Mouse (Mus musculus) thymus, adult 2 months (tissue): ENCODE measurements at regions not wholly inside any gene's neighbourhood (a gene's known extent, or its start where the extent isn't known, plus 50 kb on each side); places are given as distances from the start of the nearest gene placed in this dataset.

Experiments used
- DNase-seq: peaks from one replicate; pipeline ENCODE4 v3.0.0; 2021
- H3K27ac ChIP-seq: fragments of 200-500 bp; 2 replicates; pipeline ENCODE4 v1.5.1; 2012; ENCODE audit warnings: low read length, control low read depth; ENCODE audit not compliant: control insufficient read depth, insufficient read depth
- H3K27me3 ChIP-seq: fragments of 200-500 bp; 2 replicates; pipeline ENCODE4 v1.6.1; 2012; ENCODE audit warnings: mild to moderate bottlenecking, low read length, moderate library complexity, mixed read lengths; ENCODE audit not compliant: control insufficient read depth, insufficient read depth
- H3K36me3 ChIP-seq: fragments of 200-500 bp; 2 replicates; pipeline ENCODE4 v1.6.1; 2012; ENCODE audit warnings: mild to moderate bottlenecking, low read length, moderate library complexity; ENCODE audit not compliant: control insufficient read depth, insufficient read depth
- H3K4me1 ChIP-seq: fragments of 200-500 bp; replicated peaks from 2 replicates; pipeline ENCODE4 v1.6.1; 2012; ENCODE audit warnings: low read length; ENCODE audit not compliant: control insufficient read depth, insufficient read depth
- H3K4me3 ChIP-seq: fragments of 200-500 bp; 2 replicates; pipeline ENCODE4 v1.5.1; 2012; ENCODE audit warnings: mild to moderate bottlenecking, low read length, control low read depth, moderate library complexity; ENCODE audit not compliant: control insufficient read depth, insufficient read depth
- CTCF ChIP-seq: fragments of 200-500 bp; IDR thresholded peaks from 2 replicates; pipeline ENCODE4 v1.5.1; 2012; ENCODE audit warnings: mild to moderate bottlenecking, control low read depth, low read length, moderate library complexity, borderline replicate concordance; ENCODE audit not compliant: control insufficient read depth, poor library complexity, insufficient read depth; ENCODE audit errors: extremely low read depth
- POLR2A ChIP-seq: fragments of 200-500 bp; IDR thresholded peaks from 2 replicates; pipeline ENCODE4 v1.6.1; 2012; ENCODE audit warnings: mild to moderate bottlenecking, low read length, control low read depth, moderate library complexity; ENCODE audit not compliant: control insufficient read depth, poor library complexity, insufficient read depth; ENCODE audit errors: extremely low read depth
- WGBS: fragments of 180-500 bp; shearing (Covaris S2); methylation state at CpG from one replicate; pipeline ENCODE4 v1.1.7; 2018; 5-methylcytosine and 5-hydroxymethylcytosine counted together

DNA sequence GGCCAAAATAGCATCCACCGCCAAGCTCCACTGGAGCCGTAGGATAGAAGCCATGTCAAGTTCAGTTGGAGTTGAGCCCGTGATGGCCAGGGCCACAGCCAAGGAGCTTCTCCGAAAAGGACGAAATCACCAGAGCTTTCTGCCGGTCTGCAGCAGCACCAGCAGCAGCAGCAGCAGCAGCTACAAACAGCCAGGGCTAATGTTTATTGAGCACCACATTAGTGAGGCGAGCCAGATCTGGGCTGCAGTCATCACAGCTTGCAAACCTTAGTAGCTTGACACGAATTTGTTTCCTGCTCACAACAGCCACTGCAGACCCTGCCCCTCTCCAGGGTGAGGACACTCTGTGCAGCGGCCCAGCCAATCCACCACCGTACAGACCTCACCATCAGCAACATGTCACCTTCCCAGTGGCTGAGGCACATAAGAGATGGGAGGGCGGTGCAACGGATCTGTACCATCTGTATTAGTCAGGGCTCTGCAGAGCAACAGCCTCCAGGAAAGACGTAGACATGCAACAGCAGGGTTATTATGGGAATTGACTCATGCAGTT is 222.5 kb upstream of the Zmiz1 start:
- 92% methylated on average over 13 of the region's 13 CpGs for WGBS

DNA sequence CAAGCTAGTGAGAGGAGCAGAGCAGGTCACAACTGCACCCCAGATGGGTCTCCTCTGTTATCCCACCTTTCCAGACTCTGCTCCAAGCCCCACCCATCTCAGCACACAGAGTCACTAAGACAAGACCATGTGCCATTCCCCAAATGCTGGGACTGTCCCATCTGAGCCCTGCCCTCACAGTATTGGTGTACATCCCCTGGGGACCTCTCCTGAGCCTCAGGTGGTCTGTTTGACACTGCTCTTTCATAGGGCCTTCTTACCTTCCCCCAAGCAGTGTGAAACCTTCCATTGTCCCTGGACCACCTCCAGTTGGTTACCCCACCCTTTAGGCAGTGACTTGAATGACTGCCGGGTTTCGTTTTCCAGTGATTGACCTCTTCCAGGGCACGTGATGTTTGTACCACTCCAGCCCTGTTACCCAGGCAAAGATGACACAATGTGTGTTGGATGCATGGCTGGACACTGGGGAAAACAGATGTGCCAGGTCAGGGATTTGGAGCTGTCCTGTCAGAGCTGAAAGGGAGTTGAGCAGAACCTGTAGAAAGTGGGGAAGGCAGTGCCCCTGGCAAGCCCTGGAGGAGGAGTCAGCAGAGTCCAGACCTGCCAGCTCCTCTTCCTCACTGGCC is 219.5 kb upstream of the Zmiz1 start:
- no peaks in the 10 kb centered on the region for H3K27me3 ChIP-seq
- H3K36me3 ChIP-seq: no peaks in the 10 kb centered on the region
- peaks cover 11% of the 10 kb centered on the region for H3K4me1 ChIP-seq
- no peak overlapping the region for H3K27ac ChIP-seq
- TF ChIP-seq POLR2A (no peak), CTCF (no peak)
- no peak for DNase-seq
- H3K4me3 ChIP-seq: no peak overlapping the region
- 96% methylated on average over 3 of the region's 3 CpGs for WGBS

More for the DNA sequence above, 222.5 kb upstream of the Zmiz1 start:
- H3K4me3 ChIP-seq: no peak overlapping the region
- no peaks in the 10 kb centered on the region for H3K27me3 ChIP-seq
- no peak for DNase-seq
- TF ChIP-seq CTCF (no peak), POLR2A (no peak)
- H3K27ac ChIP-seq: no peak overlapping the region
- H3K4me1 ChIP-seq: no peaks in the 10 kb centered on the region
- no peaks in the 10 kb centered on the region for H3K36me3 ChIP-seq

DNA sequence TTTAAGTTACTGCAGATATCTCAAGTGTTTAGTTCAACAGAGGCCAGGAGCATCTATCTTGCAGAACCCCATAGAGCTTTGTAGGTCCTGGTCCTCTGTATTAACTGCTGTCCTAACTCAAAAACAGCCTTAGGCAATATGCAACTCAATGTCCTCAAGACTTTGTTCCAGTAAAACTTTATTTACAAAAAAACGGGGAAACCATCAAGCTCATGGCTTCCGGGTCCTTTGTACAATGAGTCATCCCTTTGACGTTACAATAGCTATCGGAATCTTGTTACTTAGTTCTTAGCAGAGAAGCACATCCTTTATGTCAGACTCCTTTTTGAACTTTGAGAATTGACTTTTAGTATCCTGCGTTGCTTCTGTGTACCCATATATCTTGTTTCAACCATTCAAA is 216.2 kb upstream of the Zmiz1 start:
- Histone ChIP-seq H3K27ac (no peak overlapping the region), H3K27me3 (no peaks in the 10 kb centered on the region), H3K4me1 (peaks cover 11% of the 10 kb centered on the region), H3K4me3 (no peak overlapping the region), H3K36me3 (no peaks in the 10 kb centered on the region)
- TF ChIP-seq CTCF (no peak), POLR2A (no peak)
- no peak for DNase-seq
- WGBS: 93% methylated on average over 5 of the region's 5 CpGs

DNA sequence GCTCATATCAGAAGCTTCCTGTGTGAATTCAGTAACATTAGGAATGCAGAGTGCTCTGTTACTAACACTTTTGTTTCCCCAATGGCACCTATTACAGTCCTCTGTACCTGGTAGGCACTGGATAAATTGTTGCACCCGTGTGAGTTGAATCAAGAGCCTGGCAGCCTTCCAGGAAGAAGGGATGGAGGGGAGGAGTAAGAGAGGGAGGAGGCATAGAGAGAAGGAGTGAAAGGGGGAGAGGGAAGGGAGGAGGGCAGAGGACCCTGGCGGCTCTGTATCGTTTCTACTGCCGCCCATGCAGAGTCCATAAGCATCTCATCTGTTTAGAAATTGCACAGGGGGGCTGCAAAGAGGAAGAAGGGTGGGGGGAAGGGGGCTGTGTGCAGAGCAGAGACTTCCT is 215.7 kb upstream of the Zmiz1 start:
- H3K36me3 ChIP-seq: no peaks in the 10 kb centered on the region
- no peaks in the 10 kb centered on the region for H3K27me3 ChIP-seq
- WGBS: 19% methylated on average over 4 of the region's 4 CpGs
- no peak for TF ChIP-seq POLR2A
- TF ChIP-seq CTCF: no peak
- peaks cover 11% of the 10 kb centered on the region for H3K4me1 ChIP-seq
- H3K4me3 ChIP-seq: no peak overlapping the region
- no peak for DNase-seq
- no peak overlapping the region for H3K27ac ChIP-seq

DNA sequence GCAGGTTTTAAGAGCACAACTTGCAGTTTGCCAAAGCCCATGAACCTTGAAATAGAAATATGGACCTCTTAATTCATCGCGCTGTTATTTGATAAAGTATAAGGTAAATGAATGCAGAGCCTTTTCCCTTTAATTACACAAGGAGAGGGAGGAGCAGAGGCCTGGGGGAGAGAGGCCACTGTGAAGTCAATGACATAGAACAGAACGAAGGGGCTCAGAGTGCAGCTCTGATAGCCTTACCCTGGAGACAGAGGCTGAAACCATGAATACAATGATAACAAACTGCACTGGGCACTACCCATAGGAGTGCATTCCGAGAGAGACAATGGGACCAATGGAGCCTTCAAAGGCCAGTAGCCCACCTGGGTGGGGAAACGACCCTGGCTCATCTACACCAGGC is 215.3 kb upstream of the Zmiz1 start:
- DNase-seq: no peak
- Histone ChIP-seq H3K4me3 (no peak overlapping the region), H3K27ac (no peak overlapping the region), H3K27me3 (no peaks in the 10 kb centered on the region), H3K36me3 (no peaks in the 10 kb centered on the region), H3K4me1 (peaks cover 11% of the 10 kb centered on the region)
- TF ChIP-seq POLR2A (no peak), CTCF (no peak)
- 78% methylated on average over 5 of the region's 5 CpGs for WGBS

DNA sequence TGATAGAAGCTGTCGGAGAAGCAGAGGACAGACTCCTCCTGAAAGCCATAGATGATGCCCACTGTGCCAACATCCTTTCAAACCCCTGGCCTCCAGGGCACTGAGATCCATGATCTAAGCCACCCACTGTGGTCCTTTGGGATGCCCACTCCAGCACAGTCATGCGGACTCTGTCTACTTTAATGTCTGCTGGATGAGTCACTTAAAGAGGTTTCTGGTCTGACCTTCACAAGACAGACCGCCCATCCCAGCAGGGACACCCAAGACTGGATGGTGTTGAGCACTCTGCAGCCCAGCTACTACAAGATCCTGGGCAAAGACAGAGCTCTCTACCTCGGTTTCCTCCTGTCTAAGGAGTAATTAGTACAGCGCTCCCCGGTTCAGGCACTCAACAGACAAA is 214.1 kb upstream of the Zmiz1 start:
- Histone ChIP-seq H3K36me3 (no peaks in the 10 kb centered on the region), H3K27ac (no peak overlapping the region), H3K4me1 (peaks cover 11% of the 10 kb centered on the region), H3K4me3 (no peak overlapping the region), H3K27me3 (no peaks in the 10 kb centered on the region)
- DNase-seq: no peak
- TF ChIP-seq CTCF (no peak), POLR2A (no peak)
- 97% methylated on average over 6 of the region's 6 CpGs for WGBS

DNA sequence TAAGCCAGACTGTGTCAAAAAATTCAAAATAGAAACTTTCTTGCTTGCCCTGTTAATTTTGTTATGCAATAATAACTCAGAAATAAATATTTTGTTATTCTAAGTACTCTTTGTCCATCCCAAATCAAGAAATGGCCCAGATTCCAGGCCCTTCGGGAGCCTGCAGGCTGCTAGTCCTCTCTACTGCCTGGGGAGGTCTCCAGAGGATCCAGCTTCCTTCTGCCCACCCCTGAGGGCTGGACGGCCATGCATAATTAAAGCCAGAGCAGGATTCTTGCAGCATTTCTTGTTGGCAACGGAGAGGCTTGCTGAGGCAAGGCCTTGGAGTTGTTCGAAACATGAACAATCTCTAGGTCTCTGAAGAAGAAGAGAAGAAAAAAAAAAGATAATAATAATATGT is 213.3 kb upstream of the Zmiz1 start:
- 90% methylated on average over 4 of the region's 4 CpGs for WGBS
- no peaks in the 10 kb centered on the region for H3K27me3 ChIP-seq
- no peak overlapping the region for H3K27ac ChIP-seq
- no peak overlapping the region for H3K4me3 ChIP-seq
- DNase-seq: no peak
- peaks cover 11% of the 10 kb centered on the region for H3K4me1 ChIP-seq
- TF ChIP-seq POLR2A: no peak
- no peak for TF ChIP-seq CTCF
- no peaks in the 10 kb centered on the region for H3K36me3 ChIP-seq
